ENCODE assay signal across 17 mouse cellular contexts in genomic region chr13:53501561-53502253, GRCm38 (mm10). TPM values are rescaled to one million over a fixed set of nuclear protein-coding genes. Genes with fewer than 3 reads are reported as not detected.
DNase-seq lines count a peak whose midpoint lies in the region; ATAC-seq and TF ChIP-seq lines count a peak whose summit lies in the region.
"Had no signal": no experiment of that assay in that cellular context is flagged by ENCODE, and none has a peak within 500 bp of the region (broad histone marks: within the 10 kb centered on the region; RNA-seq: fewer than 3 reads in every experiment).

No protein-coding gene starts in this region.

- H3K9ac ChIP-seq in forebrain, embryonic 16.5 days (replicated peaks; ENCODE audit: low read depth, low read length) = no peak overlapping the region
- H3K9ac ChIP-seq in midbrain, embryonic 11.5 days (ENCODE audit: low read length) = no peak overlapping the region
- H3K9ac ChIP-seq: liver, embryonic 15.5 days had no signal

- peak; percentile 90 for ATAC-seq in forebrain, embryonic 16.5 days
- ATAC-seq in midbrain, embryonic 11.5 days (ENCODE audit: low FRiP score) = peak; percentile 33; the same call in 1 of the 2 replicates

- H3K27me3 ChIP-seq in heart, embryonic 10.5 days (ENCODE audit: insufficient read depth, poor library complexity, severe bottlenecking) = no peaks in the 10 kb centered on the region
- H3K27me3 ChIP-seq in forebrain, embryonic 16.5 days (replicated peaks; ENCODE audit: control insufficient read depth, insufficient read depth, low read length) = no peaks in the 10 kb centered on the region
- peaks cover 4% of the 10 kb centered on the region; the same call in 1 of the 2 replicates for H3K27me3 ChIP-seq in midbrain, embryonic 11.5 days (ENCODE audit: control insufficient read depth, insufficient read depth, low read length)
- H3K27me3 ChIP-seq: liver, embryonic 15.5 days had no signal

- TF ChIP-seq CTCF in brain, embryonic 14.5 days (IDR thresholded peaks at IDR 0.05; ENCODE audit: borderline replicate concordance, extremely low read depth, insufficient read depth, insufficient read length) = no peak

- 0 out of 2 replicates have a peak overlapping the region, but pooled peaks have one; percentile 42 for H3K27ac ChIP-seq in heart, embryonic 10.5 days
- no peak overlapping the region for H3K27ac ChIP-seq in forebrain, embryonic 16.5 days (ENCODE audit: low read length)
- no peak overlapping the region for H3K27ac ChIP-seq in midbrain, embryonic 11.5 days (ENCODE audit: low read depth, low read length)
- H3K27ac ChIP-seq: liver, embryonic 15.5 days; macrophage had no signal

- no peaks in the 10 kb centered on the region for H3K9me3 ChIP-seq in heart, embryonic 10.5 days
- H3K9me3 ChIP-seq in forebrain, embryonic 16.5 days (ENCODE audit: control insufficient read depth, low read length) = no peaks in the 10 kb centered on the region
- H3K9me3 ChIP-seq in midbrain, embryonic 11.5 days (ENCODE audit: control insufficient read depth, low read length) = no peaks in the 10 kb centered on the region
- H3K9me3 ChIP-seq: liver, embryonic 15.5 days had no signal

- no peak overlapping the region; the same call in 1 of the 2 replicates for H3K4me3 ChIP-seq in heart, embryonic 10.5 days
- no peak overlapping the region for H3K4me3 ChIP-seq in forebrain, embryonic 16.5 days (replicated peaks; ENCODE audit: low read length)
- H3K4me3 ChIP-seq in midbrain, embryonic 11.5 days (ENCODE audit: low read depth, low read length) = no peak overlapping the region
- H3K4me3 ChIP-seq: liver, embryonic 15.5 days had no signal

- no peak for DNase-seq in heart, embryonic 10.5 days (ENCODE audit: low spot score)
- no peak for DNase-seq in heart, postnatal 10 days
- DNase-seq in brain, embryonic 14.5 days (ENCODE audit: low read depth) = peak; percentile 82
- peak; percentile 84 for DNase-seq in midbrain, embryonic 11.5 days (ENCODE audit: low spot score, missing footprints)
- no peak for DNase-seq in gastrocnemius, postnatal 36 days
- no peak for DNase-seq in right cerebral cortex, postnatal 14 days
- no peak for DNase-seq in layer of hippocampus, postnatal 10 days (ENCODE audit: low spot score in 2 of 2)
- DNase-seq: adrenal gland, postnatal 14 days; B cell, adult 2 months; kidney, postnatal 10 days; layer of hippocampus, postnatal 36 days; right cerebral cortex, postnatal 4 days had no signal

- intact Hi-C loops in heart, postnatal 10 days (cut with DNase I) = no loop called here
- intact Hi-C loops in gastrocnemius, postnatal 36 days (cut with DNase I) = no loop called here

- TF ChIP-seq POLR2A in brain, embryonic 14.5 days (IDR thresholded peaks at IDR 0.05; ENCODE audit: borderline replicate concordance, extremely low read depth, insufficient read depth, insufficient read length, poor library complexity, severe bottlenecking) = no peak

- peaks cover 15% of the 10 kb centered on the region for H3K4me1 ChIP-seq in heart, embryonic 10.5 days
- H3K4me1 ChIP-seq in forebrain, embryonic 16.5 days (replicated peaks; ENCODE audit: control insufficient read depth, insufficient read depth, low read length) = peaks cover 11% of the 10 kb centered on the region
- peaks cover 9% of the 10 kb centered on the region; the same call in 1 of the 2 replicates for H3K4me1 ChIP-seq in midbrain, embryonic 11.5 days (ENCODE audit: control insufficient read depth, insufficient read depth, low read length)
- H3K4me1 ChIP-seq: liver, embryonic 15.5 days had no signal

- H3K4me2 ChIP-seq in forebrain, embryonic 16.5 days (ENCODE audit: low read length) = peak overlapping the region; percentile 6; the same call in 1 of the 2 replicates
- no peak overlapping the region for H3K4me2 ChIP-seq in midbrain, embryonic 11.5 days
- H3K4me2 ChIP-seq: liver, embryonic 15.5 days had no signal

- no peaks in the 10 kb centered on the region for H3K36me3 ChIP-seq in heart, embryonic 10.5 days
- H3K36me3 ChIP-seq in forebrain, embryonic 16.5 days (ENCODE audit: control insufficient read depth, insufficient read depth) = no peaks in the 10 kb centered on the region
- H3K36me3 ChIP-seq in midbrain, embryonic 11.5 days (ENCODE audit: control insufficient read depth, insufficient read depth, low read length) = no peaks in the 10 kb centered on the region
- H3K36me3 ChIP-seq: liver, embryonic 15.5 days had no signal

- 17% methylated on average over 10 of the region's 10 CpGs for WGBS in heart, embryonic 10.5 days
- 4% methylated on average over 10 of the region's 10 CpGs for WGBS in forebrain, embryonic 16.5 days
- WGBS in midbrain, embryonic 11.5 days = 4% methylated on average over 10 of the region's 10 CpGs

RNA-seq across cellular contexts. Expression of gene Msx2, which starts 28.8 kb away (rescaled TPM):
- polyA plus RNA-seq in heart, embryonic 10.5 days (2016; fragmentation: Nextera tagmentation; extraction: Ambion mirVana) = 15.3 and 27.4 TPM in 2 replicates
- total RNA-seq in heart, postnatal 10 days (2021) = 1 to 10 TPM in 1 of 2 experiments, under 1 TPM in 1; 0.79 to 1.1 TPM
- 0.62 and 2.5 TPM in 2 replicates for polyA plus RNA-seq in brain, embryonic 14.5 days (2012; rRNA removed)
- 0.38 and 0.41 TPM in 2 replicates for polyA plus RNA-seq in forebrain, embryonic 16.5 days (2015; fragmentation: Nextera tagmentation; extraction: Ambion mirVana)
- polyA plus RNA-seq in midbrain, embryonic 11.5 days (2014; fragmentation: Nextera tagmentation; extraction: Ambion mirVana) = 23.0 and 25.0 TPM in 2 replicates
- total RNA-seq in gastrocnemius, postnatal 36 days (2021) = not detected
- 1 to 10 TPM; 1.1 to 1.2 TPM for total RNA-seq in layer of hippocampus, postnatal 10 days (2021)
- total RNA-seq: gastrocnemius, adult 8-10 months; neutrophil, adult 5-6 weeks had no signal
- polyA plus RNA-seq: liver, embryonic 15.5 days; macrophage had no signal

Comparison
In these comparisons a context has a peak if more than half of its experiments do, and no peak if none do; other contexts are left out.
1. DNase-seq: peak in brain, embryonic 14.5 days (single experiment) and midbrain, embryonic 11.5 days (single experiment); none in heart, embryonic 10.5 days (single experiment), heart, postnatal 10 days (0 of 2), gastrocnemius, postnatal 36 days (0 of 2), right cerebral cortex, postnatal 14 days (single experiment) and layer of hippocampus, postnatal 10 days (0 of 2).